Comparison of ENCODE assay signal across 8 mouse cellular contexts in the genomic region with DNA sequence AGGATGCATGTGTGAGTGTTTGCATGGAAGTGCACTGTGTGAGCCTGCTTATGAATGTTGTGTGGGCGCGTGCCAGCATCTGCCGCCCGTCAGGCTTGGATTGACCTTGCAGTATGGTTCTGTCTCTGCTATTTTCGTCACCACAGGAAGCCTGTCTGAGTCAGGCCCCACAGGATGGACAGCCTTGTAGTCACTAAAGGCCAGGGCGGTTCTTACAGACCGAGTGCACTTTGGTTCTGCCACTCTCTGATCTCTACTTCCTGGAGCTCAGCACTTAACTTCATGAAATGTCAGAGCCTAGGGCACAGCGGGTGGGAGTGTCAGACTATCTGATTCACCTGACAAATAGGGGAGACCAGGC. TPM values are rescaled to one million over a fixed set of nuclear protein-coding genes. Genes with fewer than 3 reads are reported as not detected.
DNase-seq lines count a peak whose midpoint lies in the region; ATAC-seq and TF ChIP-seq lines count a peak whose summit lies in the region.

No protein-coding gene starts in this region.

- no peaks in the 10 kb centered on the region for H3K9me3 ChIP-seq in megakaryocyte, embryonic 14.5 days

- intact Hi-C loops in left cerebral cortex, postnatal 25 days (cut with DNase I), result no loop called here

- ATAC-seq in activated CD4-positive, CD25-positive, alpha-beta regulatory T cell, adult 4 months, result peak; percentile 47
- ATAC-seq in hematopoietic stem cell, adult 5-6 weeks (replicated peaks in 1 of 2; ENCODE audit: insufficient read depth in 1 of 2, low FRiP score in 2 of 2, low TSS enrichment in 1 of 2, low read depth in 1 of 2, poor library complexity in 2 of 2, severe bottlenecking in 2 of 2), result peak; percentile 19 to 33; a peak in 3 of 4 replicates

- peak; percentile 50 for DNase-seq in gastrocnemius, adult 18-20 months (ENCODE audit: low spot score)
- no peak for DNase-seq in gastrocnemius, postnatal 10 days
- DNase-seq in left cerebral cortex, postnatal 25 days (ENCODE audit: low spot score in 2 of 2), result peak; percentile 15 to 37
- peak; percentile 35 for DNase-seq in thymus, postnatal 4 days

- H3K27ac ChIP-seq in embryonic fibroblast, embryonic 13.5 days (ENCODE audit: insufficient read depth, low read length), result peak overlapping the region; percentile 92

- no peaks in the 10 kb centered on the region for H3K36me3 ChIP-seq in megakaryocyte, embryonic 14.5 days (replicated peaks; ENCODE audit: low read length)

- TF ChIP-seq CTCF in embryonic fibroblast, embryonic 13.5 days (IDR thresholded peaks at IDR 0.05; ENCODE audit: borderline replicate concordance, insufficient read depth, low read length), result no peak

- H3K4me1 ChIP-seq in embryonic fibroblast, embryonic 13.5 days (ENCODE audit: control insufficient read depth, insufficient read depth, low read length), result peaks cover 8% of the 10 kb centered on the region
- H3K4me1 ChIP-seq in megakaryocyte, embryonic 14.5 days, result peaks cover 70% of the 10 kb centered on the region

- no peak overlapping the region for H3K4me3 ChIP-seq in embryonic fibroblast, embryonic 13.5 days (ENCODE audit: insufficient read depth, low read length)
- H3K4me3 ChIP-seq in megakaryocyte, embryonic 14.5 days (replicated peaks), result peak overlapping the region; percentile 90

- peaks cover 3% of the 10 kb centered on the region for H3K27me3 ChIP-seq in megakaryocyte, embryonic 14.5 days (replicated peaks)

- TF ChIP-seq POLR2A in embryonic fibroblast, embryonic 13.5 days (IDR thresholded peaks at IDR 0.05; ENCODE audit: low read depth, low read length), result peak; percentile 72

RNA-seq across cellular contexts. Expression of a gene that starts 0.4 kb away (rescaled TPM):
- 1 to 10 TPM; 3.6 to 3.7 TPM for total RNA-seq in gastrocnemius, adult 18-20 months (2021)
- total RNA-seq in gastrocnemius, postnatal 10 days (2021), result 1 to 10 TPM; 6.6 to 8.1 TPM
- 1 to 10 TPM; 5.7 to 6.6 TPM for polyA plus RNA-seq in activated CD4-positive, CD25-positive, alpha-beta regulatory T cell, adult 4 months (2017; shearing (Covaris generic))
- polyA plus RNA-seq in embryonic fibroblast, embryonic 13.5 days (2011; ENCODE audit: insufficient read length, low read depth, missing spikeins), result 1.5 and 2.7 TPM in 2 replicates
- 7.6 and 9.6 TPM in 2 replicates for total RNA-seq in hematopoietic stem cell, adult 5-6 weeks (2017)
- 1 to 10 TPM; 3.3 to 3.6 TPM for total RNA-seq in left cerebral cortex, postnatal 25 days (2021)
- polyA plus RNA-seq in megakaryocyte, embryonic 14.5 days (2012; ENCODE audit: insufficient read depth, low replicate concordance), result 2.6 and 3.6 TPM in 2 replicates

RNA-seq across cellular contexts. Expression of a gene that starts 54.6 kb away (rescaled TPM):
- total RNA-seq in gastrocnemius, adult 18-20 months (2021), result under 1 TPM; 0.21 to 0.32 TPM
- under 1 TPM; 0.59 to 0.65 TPM for total RNA-seq in gastrocnemius, postnatal 10 days (2021)
- not detected for polyA plus RNA-seq in activated CD4-positive, CD25-positive, alpha-beta regulatory T cell, adult 4 months (2017; shearing (Covaris generic))
- polyA plus RNA-seq in embryonic fibroblast, embryonic 13.5 days (2011; ENCODE audit: insufficient read length, low read depth, missing spikeins), result not detected in 2 replicates
- not detected in 2 replicates for total RNA-seq in hematopoietic stem cell, adult 5-6 weeks (2017)
- 1 to 10 TPM; 1.5 to 2.2 TPM for total RNA-seq in left cerebral cortex, postnatal 25 days (2021)
- polyA plus RNA-seq in megakaryocyte, embryonic 14.5 days (2012; ENCODE audit: insufficient read depth, low replicate concordance), result not detected in 2 replicates
